Mouse (Mus musculus) left cerebral cortex, postnatal 14 days (tissue): ENCODE measurements around the gene Casp8ap2. TPM values are rescaled to one million over a fixed set of nuclear protein-coding genes. Genes with fewer than 3 reads are reported as not detected.
A peak's percentile ranks its signal among the peaks of the same experiment; 100 is the strongest.

Experiments used
- DNase-seq, 2 experiments: peaks; one replicate each; pipeline ENCODE4 v3.0.0; 2021 to 2022; ENCODE audit warnings: low spot score in 2 of 2, mixed read lengths in 1 of 2
- intact Hi-C: fragments of 180-260 bp; cut with DNase I; formaldehyde crosslinking; loops from one replicate; pipeline ENCODE4 v1.15.1; 2025
- total RNA-seq, 2 experiments: library from RNA; stranded (reverse); gene quantifications; 2 replicates each; pipeline ENCODE4 v1.2.3; 2021

Gene Casp8ap2
- total RNA-seq, 2 experiments from 2014 or later: 8.4 to 8.6 TPM

DNA sequence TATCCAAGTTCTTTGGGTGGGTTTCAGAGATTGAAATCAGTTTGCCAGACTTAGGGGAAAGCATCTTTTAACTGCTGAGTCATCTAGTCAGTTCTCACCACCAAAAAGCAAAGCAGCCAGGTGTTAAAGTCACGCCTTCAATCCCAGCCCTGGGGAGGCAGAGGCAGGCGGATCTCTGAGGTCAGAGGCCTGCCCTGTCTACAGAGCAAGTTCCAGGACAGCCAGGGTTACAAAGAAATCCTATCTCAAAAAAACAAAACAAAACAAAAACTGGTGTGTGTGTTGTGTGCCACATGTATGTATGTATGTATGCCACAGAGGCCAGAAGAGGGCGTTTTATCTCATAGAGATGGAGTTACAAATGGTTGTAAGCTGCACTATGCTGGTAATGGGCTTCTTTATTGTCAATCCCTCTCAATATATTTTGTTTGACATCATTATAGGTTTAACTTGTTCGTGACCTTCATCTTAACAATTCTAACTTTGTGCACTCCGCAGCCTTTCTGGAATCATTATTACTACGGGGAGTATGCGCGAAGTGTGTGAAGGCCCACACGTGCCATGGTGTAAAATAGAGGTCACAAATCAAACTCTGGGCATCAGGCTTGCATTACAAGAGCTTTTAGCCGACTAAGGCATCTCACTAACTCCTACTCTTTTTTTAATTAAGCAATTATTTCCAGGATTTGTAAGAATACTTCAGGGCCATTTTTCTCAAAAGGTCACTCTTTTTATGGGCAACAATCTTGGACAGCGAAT, 41.1 kb downstream of the Casp8ap2 start:
- DNase-seq: peak; percentile 1 to 6
- intact Hi-C loops: no loop called here

DNA sequence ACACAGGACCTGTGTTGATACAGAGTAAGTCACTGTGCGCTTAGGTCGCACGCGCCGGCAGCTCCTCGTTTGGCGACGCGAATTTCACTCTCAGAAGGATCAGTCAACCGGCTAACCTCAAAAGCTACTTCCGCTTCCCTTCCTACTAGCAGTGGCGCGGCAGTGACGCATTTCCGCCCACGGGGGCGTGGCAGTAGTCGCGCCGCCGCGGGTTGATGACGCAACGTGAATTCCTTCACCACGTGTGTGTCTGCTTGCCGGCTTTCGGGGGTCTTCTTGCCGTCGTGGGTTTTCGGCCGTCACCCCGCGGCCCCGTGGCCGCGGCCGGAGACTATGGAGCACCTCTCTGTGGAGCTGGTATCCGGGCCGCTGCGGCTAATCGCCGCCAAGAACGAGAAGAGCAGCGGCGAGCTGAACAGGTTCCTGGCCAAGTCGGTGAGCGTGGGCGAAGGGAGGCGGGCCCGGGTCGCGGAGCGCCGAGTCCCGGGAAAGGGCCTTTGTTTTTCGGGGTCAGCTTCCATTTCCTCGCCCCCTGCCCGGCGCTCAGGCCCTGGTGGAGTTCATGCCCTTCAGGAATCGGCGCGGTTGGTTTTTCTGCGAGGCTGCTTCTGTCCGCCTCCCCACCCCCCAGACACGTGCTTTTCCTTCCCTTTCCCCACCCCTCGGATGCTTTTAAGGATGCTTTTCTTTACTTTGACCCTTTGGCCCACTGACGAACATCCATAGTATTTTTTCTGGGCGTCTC, 41.8 kb downstream of the Casp8ap2 start, which contains the start of gene Mdn1:
TSS of gene Mdn1 (plus strand) at position 202 of the 745 bp plus-strand sequence.
- DNase-seq: peak; percentile 97 to 98
- intact Hi-C loops: no loop called here

DNA sequence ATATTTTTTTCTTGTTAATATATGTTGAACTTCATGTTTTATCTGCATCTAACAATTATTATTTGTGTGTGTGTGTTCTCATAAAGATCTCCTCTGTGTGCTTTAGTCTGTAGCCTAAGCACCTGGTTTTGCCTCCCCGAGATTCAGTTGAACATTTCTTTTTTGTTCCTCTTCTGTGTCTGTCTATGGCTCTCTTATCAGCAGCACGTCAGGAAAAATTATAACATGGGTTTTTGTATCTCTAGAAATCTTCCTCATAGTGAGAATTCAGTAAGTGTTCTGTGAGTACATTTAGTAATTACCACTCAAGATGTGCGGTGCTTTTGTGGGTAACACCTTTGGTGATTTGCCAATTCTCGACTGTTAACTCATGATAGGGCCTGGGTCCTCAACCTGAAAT, 50.6 kb downstream of the Casp8ap2 start:
- intact Hi-C loops: loop anchor here (10.0 kb wide), 1 partner anchor 611 kb away; no protein-coding TSS in a partner anchor

DNA sequence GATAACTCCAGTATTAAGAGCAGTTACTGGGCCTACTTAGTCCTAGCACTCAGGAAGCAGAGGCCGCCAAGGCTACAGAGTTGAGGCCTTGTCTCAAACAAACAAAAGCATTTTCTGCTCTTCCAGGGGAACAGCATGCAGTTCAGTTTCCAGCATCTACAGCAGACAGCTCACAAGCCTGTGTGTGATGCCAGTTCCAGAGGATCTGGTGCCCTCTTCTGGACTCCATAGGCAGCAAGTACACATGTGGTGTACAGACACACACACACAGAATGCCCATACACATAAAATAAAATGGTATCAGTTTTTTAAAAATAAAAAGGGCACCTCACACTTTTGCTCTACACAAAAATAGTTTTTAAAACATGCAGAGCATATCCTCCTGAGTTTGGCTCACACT, 53.0 kb downstream of the Casp8ap2 start:
- intact Hi-C loops: loop anchor here (10.0 kb wide), 1 partner anchor 613 kb away; no protein-coding TSS in a partner anchor
- peak; percentile 6 to 13 for DNase-seq

More for the DNA sequence above, 50.6 kb downstream of the Casp8ap2 start:
- DNase-seq: no peak

DNA sequence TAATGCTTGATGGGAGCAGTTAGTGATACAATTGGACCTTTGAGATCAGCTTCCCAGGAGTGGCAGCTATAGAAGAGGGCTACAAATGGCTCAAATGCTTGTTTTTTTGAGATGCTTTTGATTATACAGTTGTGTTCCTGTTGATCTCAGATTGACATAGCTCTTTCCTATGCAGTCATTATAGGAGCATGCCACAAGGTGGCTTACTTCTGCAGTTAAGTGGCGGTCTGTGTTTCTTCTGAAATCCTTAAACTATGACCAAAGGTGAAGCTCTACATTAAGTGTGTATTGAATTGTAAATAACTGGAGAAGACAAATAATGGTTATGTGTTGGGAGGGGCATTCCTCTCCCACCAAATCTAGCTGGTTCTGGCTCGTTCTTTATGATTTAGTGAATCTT, 54.6 kb downstream of the Casp8ap2 start:
- intact Hi-C loops: loop anchor here (10.0 kb wide), 1 partner anchor 615 kb away; no protein-coding TSS in a partner anchor

DNA sequence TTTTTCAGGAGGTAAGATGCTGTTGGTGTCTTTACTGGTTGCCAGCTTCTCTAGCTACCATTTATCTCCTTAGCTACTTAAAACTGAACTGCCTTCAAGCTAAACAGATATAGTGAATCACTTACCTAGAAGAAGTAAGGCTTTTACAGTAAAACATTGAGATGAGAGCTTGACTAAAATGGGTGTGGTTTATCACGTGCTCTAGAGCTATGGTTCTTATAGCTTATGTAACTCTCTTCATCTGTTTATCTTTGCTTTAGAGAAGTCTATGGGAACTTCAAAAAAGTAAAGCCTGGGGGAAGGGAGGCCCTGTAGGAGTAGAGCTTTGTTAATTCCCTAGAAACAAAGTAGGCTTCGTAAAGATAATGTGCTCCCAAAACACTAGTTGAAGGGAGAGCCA, 58.8 kb downstream of the Casp8ap2 start:
- no peak for DNase-seq
- intact Hi-C loops: no loop called here

More for the DNA sequence above, 54.6 kb downstream of the Casp8ap2 start:
- DNase-seq: no peak

DNA sequence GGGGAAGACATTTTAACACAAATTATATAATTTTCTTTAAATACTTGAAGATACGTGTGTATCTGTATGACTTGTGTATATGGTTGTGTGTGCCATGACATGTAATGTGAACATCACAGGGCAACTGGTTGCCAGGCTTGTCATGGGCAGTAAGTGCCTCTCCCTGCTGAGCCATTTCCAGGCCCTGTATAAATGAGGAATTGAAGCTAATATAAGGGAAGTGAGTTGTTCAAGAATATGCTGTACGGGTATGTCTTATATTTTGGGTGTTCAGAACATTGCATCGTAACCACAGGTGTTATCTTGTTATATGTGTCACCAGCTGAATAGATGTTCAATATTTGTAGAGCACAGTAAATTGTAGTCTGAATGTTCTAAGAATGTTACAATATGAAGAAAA, 62.2 kb downstream of the Casp8ap2 start:
- DNase-seq: no peak
- intact Hi-C loops: no loop called here

DNA sequence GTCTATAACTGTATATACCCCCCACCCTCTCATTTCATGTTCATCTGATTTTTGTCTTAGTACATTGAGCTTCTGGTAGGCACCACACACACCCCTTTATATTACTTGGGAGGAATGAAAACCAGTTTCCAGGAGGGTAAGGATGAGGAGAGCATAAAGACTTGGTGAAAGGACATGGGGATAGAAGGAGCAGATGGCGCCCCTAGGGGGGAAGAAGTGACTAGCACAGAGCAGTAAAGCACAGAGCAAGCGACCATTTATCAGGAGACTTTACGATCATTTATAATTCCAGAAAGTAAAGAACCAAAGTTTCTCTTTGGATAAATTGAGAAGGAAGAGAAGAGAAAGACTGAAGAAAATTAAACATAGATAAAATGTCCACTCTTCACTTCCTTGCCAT, 65.6 kb downstream of the Casp8ap2 start:
- no peak for DNase-seq
- intact Hi-C loops: no loop called here

DNA sequence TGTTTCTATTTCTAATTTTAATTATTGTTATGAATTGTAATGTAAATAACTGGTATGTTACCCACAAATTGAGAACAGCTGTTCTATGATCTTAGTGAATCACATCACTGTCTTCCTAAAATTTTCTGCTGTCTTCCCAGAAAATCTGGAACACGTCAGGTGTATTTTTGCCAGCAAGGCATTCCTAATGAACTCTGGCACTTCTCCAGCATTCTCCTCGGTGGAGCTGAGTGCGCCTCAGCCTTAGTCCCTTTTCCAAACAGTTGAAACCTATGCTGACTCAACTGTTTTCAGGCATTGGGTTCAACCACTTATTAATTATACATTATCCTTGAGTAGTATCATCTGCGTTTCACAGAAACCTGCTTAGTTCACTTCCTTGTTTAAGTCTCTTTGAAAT, 67.2 kb downstream of the Casp8ap2 start:
- no peak for DNase-seq
- intact Hi-C loops: no loop called here

DNA sequence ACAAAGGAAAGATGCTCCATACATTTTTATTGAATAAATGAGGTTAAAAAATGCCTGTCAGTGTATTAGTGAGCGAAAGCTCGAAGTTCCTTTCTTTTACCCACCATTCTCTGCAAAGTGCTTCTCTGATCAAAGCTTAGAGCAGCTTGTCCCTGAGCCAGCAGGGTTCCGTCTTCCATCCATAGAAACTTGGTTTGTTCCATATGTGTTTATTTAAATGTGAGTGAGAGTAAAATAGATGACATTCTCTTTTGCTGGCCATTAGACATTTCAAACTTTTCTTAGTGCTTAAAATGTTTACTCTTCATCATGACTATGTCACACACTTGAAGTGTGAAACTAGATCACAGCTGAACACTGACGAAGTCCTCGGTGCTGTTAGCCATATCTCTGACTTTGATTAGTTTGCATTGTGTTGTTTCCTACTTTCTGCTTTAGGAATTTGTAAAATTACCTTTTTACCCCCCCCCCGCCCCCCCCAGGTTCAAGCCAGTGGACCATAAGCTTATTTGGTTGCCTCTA, 67.9 kb downstream of the Casp8ap2 start:
- DNase-seq: no peak
- intact Hi-C loops: no loop called here

Other genes starting within 250 kb of the Casp8ap2 start
- gene Gja10, start 12.7 kb upstream of the Casp8ap2 start, total RNA-seq: not detected
- gene Mdn1, start 41.7 kb downstream of the Casp8ap2 start, total RNA-seq: 10 to 100 TPM; 22.2 to 28.0 TPM
- gene Lyrm2, start 184.8 kb downstream of the Casp8ap2 start, total RNA-seq: 10 to 100 TPM; 34.2 to 39.3 TPM